24 mouse cellular contexts compared by ENCODE assay signal in the genomic region with DNA sequence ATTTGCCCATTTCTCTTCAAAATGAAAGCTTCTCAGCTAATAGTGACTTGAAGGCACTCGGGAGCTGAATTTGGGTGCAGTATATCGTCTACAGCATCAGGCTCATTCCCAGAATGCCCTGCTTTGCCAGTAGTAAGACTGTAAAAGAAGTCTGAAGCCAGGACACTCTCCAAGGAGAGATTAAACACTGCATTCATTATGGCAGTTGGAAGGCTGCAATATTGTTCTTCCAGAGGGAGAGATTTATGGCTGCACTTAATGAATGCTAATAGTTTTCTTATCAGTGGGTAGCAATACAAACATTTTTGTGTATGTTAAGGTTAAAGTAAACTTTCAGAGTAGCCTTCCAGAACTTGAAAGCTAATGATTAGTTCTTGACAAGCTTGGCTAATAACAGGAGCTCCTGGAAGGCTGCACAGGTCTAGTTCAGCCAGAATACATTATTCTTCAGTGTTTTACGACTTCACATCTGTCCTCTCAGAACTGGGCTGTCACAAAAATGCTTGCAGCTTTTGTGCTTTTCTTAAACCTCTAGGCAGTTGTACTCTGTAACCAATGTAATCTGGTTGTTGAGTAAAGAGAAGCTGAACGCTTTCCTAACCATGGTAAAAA.
DNase-seq lines count a peak whose midpoint lies in the region; ATAC-seq and TF ChIP-seq lines count a peak whose summit lies in the region.
"Had no signal": no experiment of that assay in that cellular context is flagged by ENCODE, and none has a peak within 500 bp of the region (broad histone marks: within the 10 kb centered on the region; RNA-seq: fewer than 3 reads in every experiment).

No protein-coding gene starts in this region.

- H3K9ac ChIP-seq in kidney, embryonic 15.5 days = no peak overlapping the region
- no peak overlapping the region for H3K9ac ChIP-seq in lung, embryonic 14.5 days
- no peak overlapping the region for H3K9ac ChIP-seq in neural tube, embryonic 14.5 days (replicated peaks; ENCODE audit: low read depth, low read length)
- H3K9ac ChIP-seq in forebrain, embryonic 12.5 days = no peak overlapping the region
- H3K9ac ChIP-seq: embryonic facial prominence, embryonic 12.5 days; hindbrain, embryonic 15.5 days; limb, embryonic 15.5 days; liver, embryonic 14.5 days; midbrain, embryonic 12.5 days had no signal

- ATAC-seq in kidney, embryonic 15.5 days (replicated peaks; ENCODE audit: low FRiP score) = peak; percentile 82
- peak; percentile 76; the same call in 1 of the 2 replicates for ATAC-seq in lung, embryonic 14.5 days (ENCODE audit: insufficient read depth)
- ATAC-seq in neural tube, embryonic 14.5 days (ENCODE audit: low read depth) = peak; percentile 58; the same call in 1 of the 2 replicates
- ATAC-seq in forebrain, embryonic 12.5 days (ENCODE audit: low FRiP score) = no peak
- ATAC-seq: lung, postnatal 0 days; Patski had no signal

- 36% methylated on average over 4 of the region's 4 CpGs for WGBS in kidney, embryonic 15.5 days
- WGBS in lung, embryonic 14.5 days = 34% methylated on average over 4 of the region's 4 CpGs
- WGBS in neural tube, embryonic 14.5 days = 44% methylated on average over 4 of the region's 4 CpGs
- 80% methylated on average over 4 of the region's 4 CpGs for WGBS in forebrain, embryonic 12.5 days

- H3K27me3 ChIP-seq in kidney, embryonic 15.5 days = peaks cover 6% of the 10 kb centered on the region; the same call in 1 of the 2 replicates
- H3K27me3 ChIP-seq in lung, embryonic 14.5 days (ENCODE audit: insufficient read depth, low read length) = no peaks in the 10 kb centered on the region
- H3K27me3 ChIP-seq in neural tube, embryonic 14.5 days (ENCODE audit: control insufficient read depth, insufficient read depth, low read length) = no peaks in the 10 kb centered on the region
- no peaks in the 10 kb centered on the region for H3K27me3 ChIP-seq in forebrain, embryonic 12.5 days
- H3K27me3 ChIP-seq: CH12.LX; embryonic facial prominence, embryonic 12.5 days; hindbrain, embryonic 15.5 days; limb, embryonic 15.5 days; midbrain, embryonic 12.5 days; Patski had no signal

- no peak overlapping the region for H3K4me2 ChIP-seq in kidney, embryonic 15.5 days
- H3K4me2 ChIP-seq in lung, embryonic 14.5 days = no peak overlapping the region
- H3K4me2 ChIP-seq in neural tube, embryonic 14.5 days (ENCODE audit: low read depth, low read length) = no peak overlapping the region
- H3K4me2 ChIP-seq in forebrain, embryonic 12.5 days = no peak overlapping the region
- H3K4me2 ChIP-seq: embryonic facial prominence, embryonic 12.5 days; hindbrain, embryonic 15.5 days; limb, embryonic 15.5 days; midbrain, embryonic 12.5 days had no signal

- no peaks in the 10 kb centered on the region for H3K9me3 ChIP-seq in kidney, embryonic 15.5 days (replicated peaks)
- no peaks in the 10 kb centered on the region for H3K9me3 ChIP-seq in lung, embryonic 14.5 days (ENCODE audit: low read depth, low read length)
- H3K9me3 ChIP-seq in neural tube, embryonic 14.5 days (ENCODE audit: control insufficient read depth, low read length) = no peaks in the 10 kb centered on the region
- no peaks in the 10 kb centered on the region for H3K9me3 ChIP-seq in forebrain, embryonic 12.5 days
- H3K9me3 ChIP-seq: embryonic facial prominence, embryonic 12.5 days; G1E; heart, embryonic 10.5 days; hindbrain, embryonic 15.5 days; limb, embryonic 15.5 days; midbrain, embryonic 12.5 days had no signal

- no peak overlapping the region for H3K4me3 ChIP-seq in kidney, embryonic 15.5 days (replicated peaks)
- no peak overlapping the region for H3K4me3 ChIP-seq in lung, embryonic 14.5 days (ENCODE audit: low read depth, low read length)
- no peak overlapping the region for H3K4me3 ChIP-seq in neural tube, embryonic 14.5 days (ENCODE audit: low read depth, low read length)
- no peak overlapping the region for H3K4me3 ChIP-seq in forebrain, embryonic 12.5 days (replicated peaks)
- H3K4me3 ChIP-seq: embryonic facial prominence, embryonic 12.5 days; gastrocnemius, adult 2 months; heart, embryonic 10.5 days; hindbrain, embryonic 15.5 days; limb, embryonic 15.5 days; midbrain, embryonic 12.5 days had no signal

- DNase-seq in kidney, adult 9 months = no peak
- DNase-seq in lung, embryonic 14.5 days = peak; percentile 64
- no peak for DNase-seq in lung, postnatal 10 days
- peak; percentile 23 for DNase-seq in forelimb bud, embryonic 11.5 days (ENCODE audit: low read depth, low spot score)
- DNase-seq: adrenal gland, postnatal 36 days; B cell, adult 2 months; cerebellum, adult 9-10 months; gastrocnemius, adult 2 months; layer of hippocampus, adult 9-11 months; retina, postnatal 1 day; thymus, postnatal 25 days had no signal

- no peak for TF ChIP-seq CTCF in lung, embryonic 14.5 days (IDR thresholded peaks at IDR 0.05; ENCODE audit: low read depth)

- no peak overlapping the region for H3K27ac ChIP-seq in kidney, embryonic 15.5 days
- H3K27ac ChIP-seq in lung, embryonic 14.5 days (ENCODE audit: low read depth) = no peak overlapping the region
- peak overlapping the region; percentile 34; the same call in 1 of the 2 replicates for H3K27ac ChIP-seq in neural tube, embryonic 14.5 days (ENCODE audit: low read depth, low read length)
- H3K27ac ChIP-seq in forebrain, embryonic 12.5 days = no peak overlapping the region
- H3K27ac ChIP-seq: embryonic facial prominence, embryonic 12.5 days; gastrocnemius, adult 2 months; heart, embryonic 10.5 days; hindbrain, embryonic 15.5 days; limb, embryonic 15.5 days; liver, embryonic 14.5 days; midbrain, embryonic 12.5 days had no signal

- peaks cover 6% of the 10 kb centered on the region; the same call in 1 of the 2 replicates for H3K4me1 ChIP-seq in kidney, embryonic 15.5 days
- no peaks in the 10 kb centered on the region for H3K4me1 ChIP-seq in lung, embryonic 14.5 days (ENCODE audit: insufficient read depth)
- H3K4me1 ChIP-seq in neural tube, embryonic 14.5 days (ENCODE audit: control insufficient read depth, insufficient read depth, low read length) = peaks cover 9% of the 10 kb centered on the region; the same call in 1 of the 2 replicates
- no peaks in the 10 kb centered on the region for H3K4me1 ChIP-seq in forebrain, embryonic 12.5 days
- H3K4me1 ChIP-seq: embryonic facial prominence, embryonic 12.5 days; heart, embryonic 10.5 days; midbrain, embryonic 12.5 days had no signal

- H3K36me3 ChIP-seq in kidney, embryonic 15.5 days = no peaks in the 10 kb centered on the region
- no peaks in the 10 kb centered on the region for H3K36me3 ChIP-seq in lung, embryonic 14.5 days (ENCODE audit: insufficient read depth)
- no peaks in the 10 kb centered on the region for H3K36me3 ChIP-seq in neural tube, embryonic 14.5 days (ENCODE audit: control insufficient read depth, insufficient read depth, low read length)
- no peaks in the 10 kb centered on the region for H3K36me3 ChIP-seq in forebrain, embryonic 12.5 days (replicated peaks)
- H3K36me3 ChIP-seq: embryonic facial prominence, embryonic 12.5 days; G1E; heart, embryonic 10.5 days; hindbrain, embryonic 15.5 days; limb, embryonic 15.5 days; midbrain, embryonic 12.5 days had no signal

Comparison
In these comparisons a context has a peak if more than half of its experiments do, and no peak if none do; other contexts are left out.
1. DNase-seq: peak in lung, embryonic 14.5 days (single experiment) and forelimb bud, embryonic 11.5 days (single experiment); none in kidney, adult 9 months (single experiment) and lung, postnatal 10 days (single experiment).